Mouse (Mus musculus) brown adipose tissue, adult 24 weeks (tissue): ENCODE measurements around the gene Il5ra. TPM values are rescaled to one million over a fixed set of nuclear protein-coding genes. Genes with fewer than 3 reads are reported as not detected.

Experiments
- H3K27ac ChIP-seq: fragments of 200-500 bp; replicated peaks from 2 replicates; pipeline ENCODE4 v1.5.1; 2012; ENCODE audit warnings: low read depth, mild to moderate bottlenecking, low read length
- H3K4me1 ChIP-seq: fragments of 200-500 bp; 2 replicates; pipeline ENCODE4 v1.6.1; 2012; ENCODE audit warnings: low read length, mixed read lengths; ENCODE audit not compliant: control insufficient read depth, insufficient read depth, insufficient read length
- H3K4me3 ChIP-seq: fragments of 200-500 bp; 2 replicates; pipeline ENCODE4 v1.5.1; 2012; ENCODE audit warnings: low read depth, mild to moderate bottlenecking, low read length, moderate library complexity; ENCODE audit not compliant: insufficient read depth
- polyA plus RNA-seq: library from polyadenylated mRNA; stranded (reverse); fragments of >200 nt; gene quantifications from 2 replicates; pipeline ENCODE4 v1.2.4, GENCODE M21; 2012; ENCODE audit not compliant: missing spikeins, insufficient read depth, insufficient read length

The Il5ra gene
- polyA plus RNA-seq, 1 experiment: not detected

DNA sequence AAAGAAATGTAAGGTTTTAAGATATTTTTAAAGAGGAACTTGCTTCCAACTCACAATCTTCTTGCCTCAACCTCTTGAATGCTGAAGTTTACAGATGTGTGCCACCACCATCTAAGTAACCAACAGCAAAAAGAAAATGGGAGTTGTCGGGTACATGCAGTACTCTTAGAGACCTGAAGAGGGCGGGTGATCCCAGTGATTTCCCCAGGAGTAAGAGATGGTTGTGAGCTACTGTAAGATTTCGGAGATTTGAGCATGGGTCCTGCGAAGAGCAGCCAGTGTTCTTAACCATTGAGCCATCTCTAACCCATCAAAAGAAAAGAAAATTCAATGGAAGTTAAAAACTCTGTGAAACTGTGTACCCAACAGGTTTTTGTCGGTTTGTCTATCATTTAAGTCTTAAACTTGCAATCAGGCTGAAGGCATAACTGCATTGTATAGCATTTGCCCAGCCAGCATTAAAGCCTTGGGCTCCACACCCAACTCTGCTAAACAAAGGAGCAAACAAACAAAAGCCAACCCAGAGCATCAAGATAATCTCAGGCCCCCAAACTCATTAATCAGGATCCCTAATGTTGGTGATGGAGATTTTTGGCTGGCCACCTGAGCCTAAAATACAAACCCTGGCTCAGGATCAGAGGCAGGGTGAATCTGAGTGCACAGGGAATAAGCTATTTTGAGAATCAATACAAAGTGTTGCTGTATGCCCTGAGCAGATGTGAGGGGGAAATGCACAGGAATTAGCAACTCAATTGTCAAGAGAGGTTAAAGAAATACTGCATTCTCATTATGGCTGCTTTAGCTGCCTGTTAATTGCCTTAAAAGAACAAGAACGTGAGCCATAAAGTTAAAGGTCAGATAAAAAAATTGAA, 84.8 kb downstream of the Il5ra start:
- Histone ChIP-seq H3K27ac (no peak overlapping the region), H3K4me3 (no peak overlapping the region)

More for the DNA sequence above, 84.8 kb downstream of the Il5ra start:
- H3K4me1 ChIP-seq: no peaks in the 10 kb centered on the region

Other genes with a start within 250 kb of the Il5ra start
- gene Trnt1, start 20.1 kb upstream of the Il5ra start, polyA plus RNA-seq: 25.0 and 28.5 TPM in 2 replicates
- gene Crbn, start 51.0 kb upstream of the Il5ra start, polyA plus RNA-seq: 32.3 and 53.2 TPM in 2 replicates